Mouse (Mus musculus): ENCODE data around the gene Paqr3.

- TF ChIP-seq CTCF (IDR thresholded peaks at IDR 0.05 in 2 of 3, conservative IDR thresholded peaks at IDR 0.05 in 1 of 3; ENCODE audit: control insufficient read depth in 1 of 3, insufficient read depth in 1 of 3, low read depth in 2 of 3, low read length in 3 of 3, poor library complexity in 1 of 3, severe bottlenecking in 1 of 3) (no peak), EP300 (IDR thresholded peaks at IDR 0.05; ENCODE audit: low read depth in 1 of 2, low read length in 2 of 2) (no peak), GATA1 (IDR thresholded peaks at IDR 0.05; ENCODE audit: low read depth, low read length) (no peak), TBP (IDR thresholded peaks at IDR 0.05; ENCODE audit: low read depth, low read length) (no peak), POLR2A (IDR thresholded peaks at IDR 0.05; ENCODE audit: control insufficient read depth in 1 of 2, insufficient read depth in 1 of 2, low read depth in 1 of 2, low read length in 2 of 2, poor library complexity in 1 of 2) (no peak), TCF12 (IDR thresholded peaks at IDR 0.05; ENCODE audit: low read depth, low read length) (no peak), SMC3 (IDR thresholded peaks at IDR 0.05; ENCODE audit: low read depth, low read length) (no peak), MEF2A (IDR thresholded peaks at IDR 0.05; ENCODE audit: extremely low read depth, insufficient replicate concordance, low read depth, low read length, poor library complexity, severe bottlenecking) (no peak), NELFE (IDR thresholded peaks at IDR 0.05; ENCODE audit: low read depth, low read length) (no peak), ETS1 (IDR thresholded peaks at IDR 0.05; ENCODE audit: low read depth, low read length) (no peak), MYC (IDR thresholded peaks at IDR 0.05; ENCODE audit: low read depth, low read length) (no peak), TAL1 (IDR thresholded peaks at IDR 0.05; ENCODE audit: low read length) (no peak)
Observed at GRCm38 (mm10) chr5:97065746-97066145, 45.6 kb downstream of the Paqr3 start.

Data from MEL (cell line).